Mouse (Mus musculus): ENCODE measurements at regions not wholly inside any gene's neighbourhood (a gene's known extent, or its start where the extent isn't known, plus 50 kb on each side); places are given as distances from the start of the nearest gene placed in this dataset.
A peak's percentile ranks its signal among the peaks of the same experiment; 100 is the strongest.

- H3K9ac ChIP-seq (ENCODE audit: insufficient read depth, low read depth, low read length, poor library complexity, severe bottlenecking), result no peak overlapping the region
- in situ Hi-C loops (cut with MboI; ENCODE audit: low sequenced_read_pairs in 2 of 2, unreplicated experiment in 2 of 2), result no loop called here
- TF ChIP-seq HCFC1 (IDR thresholded peaks at IDR 0.05; ENCODE audit: borderline replicate concordance, insufficient read depth, low read length) (no peak), ZC3H11A (IDR thresholded peaks at IDR 0.05; ENCODE audit: borderline replicate concordance, low read depth, low read length) (no peak), ZNF384 (IDR thresholded peaks at IDR 0.05; ENCODE audit: low read depth, low read length) (no peak), CHD2 (IDR thresholded peaks at IDR 0.05; ENCODE audit: low read depth, low read length) (no peak), MAFK (IDR thresholded peaks at IDR 0.05; ENCODE audit: insufficient read depth, low read depth, low read length) (no peak)
- H3K9me3 ChIP-seq (ENCODE audit: control insufficient read depth, insufficient read depth, low read depth, low read length), result no peaks in the 10 kb centered on the region
- no peak for DNase-seq (ENCODE audit: low read depth, low spot score)
- H3K4me1 ChIP-seq (ENCODE audit: control insufficient read depth in 2 of 2, insufficient read depth in 2 of 2, low read length in 2 of 2, poor library complexity in 1 of 2), result peaks cover 0 to 1% of the 10 kb centered on the region in 2 experiments; a peak in 1 of 4 replicates
- H3K27ac ChIP-seq (ENCODE audit: insufficient read depth, low read depth, low read length, poor library complexity, severe bottlenecking), result no peak overlapping the region
- no peaks in the 10 kb centered on the region for H3K36me3 ChIP-seq (ENCODE audit: control insufficient read depth, insufficient read depth, low read length, poor library complexity, severe bottlenecking)
- H3K4me3 ChIP-seq (ENCODE audit: insufficient read depth in 1 of 2, low read depth in 1 of 2, low read length in 2 of 2, poor library complexity in 1 of 2, severe bottlenecking in 1 of 2), result 0 out of 4 replicates have a peak overlapping the region, but pooled peaks of 1 of the 2 experiments have one; percentile 9
Observed at GRCm38 (mm10) chr6:28995701-28996100, 64.3 kb upstream of the Lep start.

- H3K9me3 ChIP-seq (ENCODE audit: control insufficient read depth, insufficient read depth, low read depth, low read length), result no peaks in the 10 kb centered on the region
- H3K27ac ChIP-seq (ENCODE audit: insufficient read depth, low read depth, low read length, poor library complexity, severe bottlenecking), result no peak overlapping the region
- no peak for DNase-seq (ENCODE audit: low read depth, low spot score)
- no peak overlapping the region for H3K9ac ChIP-seq (ENCODE audit: insufficient read depth, low read depth, low read length, poor library complexity, severe bottlenecking)
- H3K4me3 ChIP-seq (ENCODE audit: insufficient read depth in 1 of 2, low read depth in 1 of 2, low read length in 2 of 2, poor library complexity in 1 of 2, severe bottlenecking in 1 of 2), result no peak overlapping the region
- no peaks in the 10 kb centered on the region for H3K36me3 ChIP-seq (ENCODE audit: control insufficient read depth, insufficient read depth, low read length, poor library complexity, severe bottlenecking)
- in situ Hi-C loops (cut with MboI; ENCODE audit: low sequenced_read_pairs in 2 of 2, unreplicated experiment in 2 of 2), result no loop called here
- H3K4me1 ChIP-seq (ENCODE audit: control insufficient read depth in 2 of 2, insufficient read depth in 2 of 2, low read length in 2 of 2, poor library complexity in 1 of 2), result peaks cover 4 to 7% of the 10 kb centered on the region in 2 experiments; a peak in 3 of 4 replicates
- TF ChIP-seq ZNF384 (IDR thresholded peaks at IDR 0.05; ENCODE audit: low read depth, low read length) (no peak), HCFC1 (IDR thresholded peaks at IDR 0.05; ENCODE audit: borderline replicate concordance, insufficient read depth, low read length) (no peak), MAFK (IDR thresholded peaks at IDR 0.05; ENCODE audit: insufficient read depth, low read depth, low read length) (no peak), CHD2 (IDR thresholded peaks at IDR 0.05; ENCODE audit: low read depth, low read length) (no peak), ZC3H11A (IDR thresholded peaks at IDR 0.05; ENCODE audit: borderline replicate concordance, low read depth, low read length) (no peak)
Observed at GRCm38 (mm10) chr6:28999386-29000094, 60.5 kb upstream of the Lep start.

DNA sequence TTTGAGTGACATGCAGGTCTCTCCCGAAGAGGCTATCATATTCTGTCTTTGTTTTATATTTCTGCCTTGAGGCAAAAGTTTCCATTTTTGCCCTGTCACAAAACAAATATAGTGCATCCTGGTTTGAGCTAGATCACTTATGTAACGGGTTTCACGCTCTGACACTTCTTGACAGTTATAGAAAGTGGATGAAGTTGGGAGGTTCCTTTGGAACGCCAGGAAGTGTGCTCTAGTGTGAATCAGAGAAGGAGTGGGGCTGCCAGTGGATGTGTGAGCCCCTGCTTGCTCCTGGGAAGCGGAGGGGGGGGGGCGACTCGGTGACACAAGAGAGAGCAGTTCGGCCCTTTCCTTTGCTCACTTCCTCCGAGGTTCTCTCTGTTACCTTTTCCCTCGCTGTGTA, 57.9 kb upstream of the Lep start:
- in situ Hi-C loops (cut with MboI; ENCODE audit: low sequenced_read_pairs in 2 of 2, unreplicated experiment in 2 of 2), result no loop called here
- H3K27ac ChIP-seq (ENCODE audit: insufficient read depth, low read depth, low read length, poor library complexity, severe bottlenecking), result no peak overlapping the region
- H3K36me3 ChIP-seq (ENCODE audit: control insufficient read depth, insufficient read depth, low read length, poor library complexity, severe bottlenecking), result no peaks in the 10 kb centered on the region
- no peak for DNase-seq (ENCODE audit: low read depth, low spot score)
- peaks cover 9 to 14% of the 10 kb centered on the region in 2 experiments; a peak in 3 of 4 replicates for H3K4me1 ChIP-seq (ENCODE audit: control insufficient read depth in 2 of 2, insufficient read depth in 2 of 2, low read length in 2 of 2, poor library complexity in 1 of 2)
- H3K9me3 ChIP-seq (ENCODE audit: control insufficient read depth, insufficient read depth, low read depth, low read length), result no peaks in the 10 kb centered on the region
- no peak for TF ChIP-seq HCFC1 (IDR thresholded peaks at IDR 0.05; ENCODE audit: borderline replicate concordance, insufficient read depth, low read length)
- TF ChIP-seq MAFK (IDR thresholded peaks at IDR 0.05; ENCODE audit: insufficient read depth, low read depth, low read length), result no peak
- H3K9ac ChIP-seq (ENCODE audit: insufficient read depth, low read depth, low read length, poor library complexity, severe bottlenecking), result peak overlapping the region; percentile 57; the same call in 1 of the 2 replicates
- peak overlapping the region; percentile 28 to 49 for H3K4me3 ChIP-seq (ENCODE audit: insufficient read depth in 1 of 2, low read depth in 1 of 2, low read length in 2 of 2, poor library complexity in 1 of 2, severe bottlenecking in 1 of 2)

GRCm38 (mm10) chr6:29002811-29003210, 57.2 kb upstream of the Lep start:
- no peak for TF ChIP-seq CHD2 (IDR thresholded peaks at IDR 0.05; ENCODE audit: low read depth, low read length)
- no peak for TF ChIP-seq ZNF384 (IDR thresholded peaks at IDR 0.05; ENCODE audit: low read depth, low read length)
- TF ChIP-seq MAFK (IDR thresholded peaks at IDR 0.05; ENCODE audit: insufficient read depth, low read depth, low read length), result no peak
- no peak for TF ChIP-seq ZC3H11A (IDR thresholded peaks at IDR 0.05; ENCODE audit: borderline replicate concordance, low read depth, low read length)
- no peak for TF ChIP-seq HCFC1 (IDR thresholded peaks at IDR 0.05; ENCODE audit: borderline replicate concordance, insufficient read depth, low read length)
- H3K36me3 ChIP-seq (ENCODE audit: control insufficient read depth, insufficient read depth, low read length, poor library complexity, severe bottlenecking), result no peaks in the 10 kb centered on the region
- peaks cover 9 to 14% of the 10 kb centered on the region in 2 experiments; a peak in 3 of 4 replicates for H3K4me1 ChIP-seq (ENCODE audit: control insufficient read depth in 2 of 2, insufficient read depth in 2 of 2, low read length in 2 of 2, poor library complexity in 1 of 2)
- DNase-seq (ENCODE audit: low read depth, low spot score), result no peak
- in situ Hi-C loops (cut with MboI; ENCODE audit: low sequenced_read_pairs in 2 of 2, unreplicated experiment in 2 of 2), result no loop called here
- H3K27ac ChIP-seq (ENCODE audit: insufficient read depth, low read depth, low read length, poor library complexity, severe bottlenecking), result no peak overlapping the region; the same call in 1 of the 2 replicates
- H3K9me3 ChIP-seq (ENCODE audit: control insufficient read depth, insufficient read depth, low read depth, low read length), result no peaks in the 10 kb centered on the region
- H3K9ac ChIP-seq (ENCODE audit: insufficient read depth, low read depth, low read length, poor library complexity, severe bottlenecking), result peak overlapping the region; percentile 57; the same call in 1 of the 2 replicates
- peak overlapping the region; percentile 28 to 49 for H3K4me3 ChIP-seq (ENCODE audit: insufficient read depth in 1 of 2, low read depth in 1 of 2, low read length in 2 of 2, poor library complexity in 1 of 2, severe bottlenecking in 1 of 2)

Measured in ES-E14 (cell line).